Mouse (Mus musculus) C2C12 (cell line): ENCODE data around the gene Pigl. TPM values are rescaled to one million over a fixed set of nuclear protein-coding genes. Genes with fewer than 3 reads are reported as not detected.
"Not testable (repeated sequence)": the region's sequence is repeated elsewhere in the genome, so short reads cannot be mapped to it uniquely, and the experiment has no call there.

ENCODE experiments used
- H3K27me3 ChIP-seq: one replicate; pipeline ENCODE4 v1.6.1; 2011; ENCODE audit not compliant: control insufficient read depth, insufficient read depth, insufficient read length
- H3K36me3 ChIP-seq: one replicate; pipeline ENCODE4 v1.6.1; 2011; ENCODE audit not compliant: control insufficient read depth, insufficient read depth
- H3K4me3 ChIP-seq: one replicate; pipeline ENCODE4 v1.5.1; 2011; ENCODE audit warnings: mild to moderate bottlenecking, control low read depth; ENCODE audit not compliant: poor library complexity, insufficient read depth, severe bottlenecking
- H3K79me2 ChIP-seq: one replicate; pipeline ENCODE4 v1.6.1; 2011; ENCODE audit not compliant: control insufficient read depth, insufficient read depth
- H3K79me3 ChIP-seq: one replicate; pipeline ENCODE4 v1.6.1; 2011; ENCODE audit warnings: low read depth, control low read depth
- H3ac ChIP-seq: one replicate; pipeline ENCODE3; 2011; ENCODE audit warnings: low read depth; ENCODE audit not compliant: control insufficient read depth, insufficient read length
- CEBPB ChIP-seq: IDR thresholded peaks from one replicate; pipeline ENCODE4 v1.6.1; 2011; ENCODE audit warnings: low read depth, mild to moderate bottlenecking, control low read depth, moderate library complexity
- CTCF ChIP-seq: IDR thresholded peaks from one replicate; pipeline ENCODE4 v1.5.1; 2011; ENCODE audit not compliant: control insufficient read depth, insufficient read depth, insufficient read length
- FOSL1 ChIP-seq: IDR thresholded peaks from one replicate; pipeline ENCODE4 v1.8.0; 2011; ENCODE audit warnings: mild to moderate bottlenecking, low read length; ENCODE audit not compliant: poor library complexity, insufficient read depth, severe bottlenecking
- MAX ChIP-seq: IDR thresholded peaks from one replicate; pipeline ENCODE4 v1.6.1; 2011; ENCODE audit warnings: mild to moderate bottlenecking, control low read depth
- MYOD1 ChIP-seq: IDR thresholded peaks from one replicate; pipeline ENCODE4 v1.6.1; 2011; ENCODE audit warnings: low read depth; ENCODE audit not compliant: control insufficient read depth, insufficient read length
- MYOG ChIP-seq: IDR thresholded peaks from one replicate; pipeline ENCODE4 v1.6.1; 2011; ENCODE audit not compliant: control insufficient read depth, insufficient read length; ENCODE audit errors: extremely low read depth
- USF1 ChIP-seq: IDR thresholded peaks from one replicate; pipeline ENCODE4 v1.6.1; 2011; ENCODE audit warnings: low read depth, mild to moderate bottlenecking, control low read depth, moderate library complexity
- polyA plus RNA-seq: library from polyadenylated mRNA; unstranded; fragments of >200 nt; fragmentation: generic; extraction: Trizol; gene quantifications from one replicate; pipeline ENCODE4 v1.2.1, GENCODE M21; 2012; ENCODE audit warnings: missing spikeins

The Pigl gene
- polyA plus RNA-seq, 1 experiment, result 4.5 TPM

GRCm38 (mm10) chr11:62500529-62500928 lies 42.3 kb downstream of the Pigl start:
- TF ChIP-seq FOSL1 (no peak), MAX (no peak), CTCF (no peak)
- no peaks in the 10 kb centered on the region for H3K27me3 ChIP-seq
- no peaks in the 10 kb centered on the region for H3K79me2 ChIP-seq
- no peaks in the 10 kb centered on the region for H3K36me3 ChIP-seq
- H3K79me3 ChIP-seq, result no peaks in the 10 kb centered on the region
- no peak overlapping the region for H3ac ChIP-seq
- no peak overlapping the region for H3K4me3 ChIP-seq

- no peak overlapping the region for H3K4me3 ChIP-seq
- H3ac ChIP-seq, result no peak overlapping the region
- no peaks in the 10 kb centered on the region for H3K27me3 ChIP-seq
- no peaks in the 10 kb centered on the region for H3K79me3 ChIP-seq
- TF ChIP-seq USF1 (no peak), MYOG (no peak), MYOD1 (no peak), CTCF (no peak), MAX (no peak), CEBPB (no peak), FOSL1 (no peak)
- no peaks in the 10 kb centered on the region for H3K79me2 ChIP-seq
- no peaks in the 10 kb centered on the region for H3K36me3 ChIP-seq
Observed at GRCm38 (mm10) chr11:62507683-62508082, 49.4 kb downstream of the Pigl start.

- not testable (repeated sequence) for H3K79me2 ChIP-seq, H3K79me3 ChIP-seq, H3ac ChIP-seq, H3K36me3 ChIP-seq, H3K4me3 ChIP-seq, H3K27me3 ChIP-seq
Observed at GRCm38 (mm10) chr11:62508365-62508764, 50.1 kb downstream of the Pigl start.

GRCm38 (mm10) chr11:62508816-62509215 lies 50.6 kb downstream of the Pigl start:
- not testable (repeated sequence) for H3K79me2 ChIP-seq, H3K4me3 ChIP-seq, H3K36me3 ChIP-seq, H3ac ChIP-seq, H3K79me3 ChIP-seq, H3K27me3 ChIP-seq

- TF ChIP-seq MYOD1 (no peak), MYOG (no peak), FOSL1 (no peak), MAX (no peak), USF1 (no peak), CEBPB (no peak), CTCF (no peak)
- Histone ChIP-seq H3K79me3 (no peaks in the 10 kb centered on the region), H3K4me3 (no peak overlapping the region)
Observed at GRCm38 (mm10) chr11:62509571-62509970, 51.3 kb downstream of the Pigl start.

GRCm38 (mm10) chr11:62510956-62511355 lies 52.7 kb downstream of the Pigl start:
- no peak overlapping the region for H3K4me3 ChIP-seq
- H3K79me3 ChIP-seq, result no peaks in the 10 kb centered on the region
- H3ac ChIP-seq, result no peak overlapping the region
- TF ChIP-seq CEBPB (no peak), USF1 (no peak), MYOD1 (no peak), FOSL1 (no peak), CTCF (no peak), MYOG (no peak), MAX (no peak)
- no peaks in the 10 kb centered on the region for H3K36me3 ChIP-seq
- no peaks in the 10 kb centered on the region for H3K27me3 ChIP-seq
- H3K79me2 ChIP-seq, result no peaks in the 10 kb centered on the region

More at GRCm38 (mm10) chr11:62509571-62509970, 51.3 kb downstream of the Pigl start:
- no peaks in the 10 kb centered on the region for H3K27me3 ChIP-seq
- no peaks in the 10 kb centered on the region for H3K79me2 ChIP-seq
- no peaks in the 10 kb centered on the region for H3K36me3 ChIP-seq
- H3ac ChIP-seq, result no peak overlapping the region
